Mouse (Mus musculus) brain, embryonic 14.5 days (tissue): ENCODE measurements around the gene Limch1.

Source experiments
- CTCF ChIP-seq: fragments of 200-500 bp; IDR thresholded peaks from 2 replicates; pipeline ENCODE4 v1.5.1; 2012; ENCODE audit warnings: inconsistent platforms, mild to moderate bottlenecking, moderate library complexity, borderline replicate concordance; ENCODE audit not compliant: insufficient read depth, insufficient read length; ENCODE audit errors: extremely low read depth
- POLR2A ChIP-seq: fragments of 200-500 bp; IDR thresholded peaks from 2 replicates; pipeline ENCODE4 v1.6.1; 2012; ENCODE audit warnings: mild to moderate bottlenecking, inconsistent platforms, borderline replicate concordance; ENCODE audit not compliant: poor library complexity, insufficient read depth, insufficient read length, severe bottlenecking; ENCODE audit errors: extremely low read depth

DNA sequence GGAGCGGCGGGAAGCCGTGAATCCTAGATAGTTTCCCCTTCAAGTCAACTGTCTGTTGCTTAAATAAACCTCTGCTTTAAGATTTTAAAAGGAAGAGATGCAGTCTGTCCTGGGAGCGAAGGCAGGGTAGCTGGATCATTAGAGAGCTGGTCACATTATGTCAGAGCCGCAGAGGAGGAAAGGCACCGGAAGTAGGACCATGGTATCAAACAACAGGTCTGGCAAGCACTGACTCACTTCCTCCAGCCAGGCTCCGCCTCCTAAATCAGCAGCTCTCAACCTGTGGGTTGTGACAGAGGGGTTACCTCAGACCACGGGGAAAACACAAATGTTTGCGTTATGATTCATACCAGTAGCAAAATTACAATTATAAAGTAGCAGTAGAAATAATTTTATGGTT is 318.0 kb downstream of the Limch1 start:
- TF ChIP-seq CTCF (no peak), POLR2A (no peak)
